Mouse (Mus musculus) stomach, embryonic 15.5 days (tissue): Measurements from ENCODE around the gene Gpsm2. TPM values are rescaled to one million over a fixed set of nuclear protein-coding genes. Genes with fewer than 3 reads are reported as not detected.
"Not testable (repeated sequence)": the region's sequence is repeated elsewhere in the genome, so short reads cannot be mapped to it uniquely, and the experiment has no call there.

Experiments
- ATAC-seq: fragments of 200-750 bp; cut with Nextera tagmentation; 2 replicates; pipeline ENCODE4 v1.8.0; 2017; ENCODE audit warnings: low read depth, moderate number of reproducible peaks, moderate TSS enrichment; ENCODE audit not compliant: insufficient read depth, low FRiP score
- H3K27ac ChIP-seq: fragments of 300-500 bp; sonication (generic); 2 replicates; pipeline ENCODE4 v1.5.1; 2015; ENCODE audit warnings: mild to moderate bottlenecking, inconsistent platforms
- H3K27me3 ChIP-seq: fragments of 300-500 bp; sonication (generic); replicated peaks from 2 replicates; pipeline ENCODE4 v1.6.1; 2015; ENCODE audit warnings: inconsistent platforms
- H3K36me3 ChIP-seq: fragments of 300-500 bp; sonication (generic); 2 replicates; pipeline ENCODE4 v1.6.1; 2015; ENCODE audit warnings: inconsistent platforms
- H3K4me1 ChIP-seq: fragments of 300-500 bp; sonication (generic); 2 replicates; pipeline ENCODE4 v1.6.1; 2015; ENCODE audit warnings: inconsistent platforms
- H3K4me2 ChIP-seq: fragments of 300-500 bp; sonication (generic); 2 replicates; pipeline ENCODE4 v1.6.1; 2015; ENCODE audit warnings: mild to moderate bottlenecking, inconsistent platforms
- H3K4me3 ChIP-seq: fragments of 300-500 bp; sonication (generic); replicated peaks from 2 replicates; pipeline ENCODE4 v1.5.1; 2015; ENCODE audit warnings: inconsistent platforms
- H3K9ac ChIP-seq: fragments of 300-500 bp; sonication (generic); 2 replicates; pipeline ENCODE4 v1.6.1; 2015; ENCODE audit warnings: inconsistent platforms
- H3K9me3 ChIP-seq: fragments of 300-500 bp; sonication (generic); 2 replicates; pipeline ENCODE4 v1.6.1; 2016; ENCODE audit warnings: inconsistent platforms
- WGBS: fragments of 180-500 bp; shearing (Covaris S2); methylation state at CpG from one replicate; pipeline ENCODE4 v1.1.7; 2015; 5-methylcytosine and 5-hydroxymethylcytosine counted together
- polyA plus RNA-seq: library from polyadenylated mRNA; unstranded; fragments of >200 nt; fragmentation: Nextera tagmentation; extraction: Ambion mirVana; gene quantifications from 2 replicates; pipeline ENCODE4 v1.2.1, GENCODE M21; 2015

Gene Gpsm2
- polyA plus RNA-seq, 1 experiment from 2014 or later = 46.2 TPM

- no peaks in the 10 kb centered on the region for H3K9me3 ChIP-seq
- H3K27ac ChIP-seq = no peak overlapping the region
- WGBS = 15% methylated on average over 9 of the region's 9 CpGs
- peak overlapping the region; percentile 20; the same call in 1 of the 2 replicates for H3K4me3 ChIP-seq
- peaks cover 5% of the 10 kb centered on the region for H3K4me1 ChIP-seq
- ATAC-seq = no peak
- no peaks in the 10 kb centered on the region for H3K36me3 ChIP-seq
- H3K4me2 ChIP-seq = peak overlapping the region; percentile 50
- H3K9ac ChIP-seq = no peak overlapping the region
- H3K27me3 ChIP-seq = no peaks in the 10 kb centered on the region
These were observed 69.1 kb downstream of the Gpsm2 start for GRCm38 (mm10) chr3:108652866-108653642.

- H3K27ac ChIP-seq, H3K36me3 ChIP-seq, H3K9me3 ChIP-seq, H3K4me3 ChIP-seq, H3K27me3 ChIP-seq, H3K4me1 ChIP-seq, ATAC-seq, H3K4me2 ChIP-seq, H3K9ac ChIP-seq: not testable (repeated sequence)
- 51% methylated on average over 5 of the region's 5 CpGs for WGBS
These were observed 74.4 kb downstream of the Gpsm2 start for GRCm38 (mm10) chr3:108647681-108648080.

- Histone ChIP-seq H3K4me2 (no peak overlapping the region), H3K4me1 (no peaks in the 10 kb centered on the region), H3K27me3 (no peaks in the 10 kb centered on the region), H3K4me3 (no peak overlapping the region), H3K36me3 (0 out of 2 replicates have a peak, but pooled peaks cover 5% of the 10 kb centered on the region), H3K9ac (no peak overlapping the region), H3K9me3 (no peaks in the 10 kb centered on the region), H3K27ac (no peak overlapping the region)
- no peak for ATAC-seq
- WGBS = 67% methylated on average over 7 of the region's 7 CpGs
These were observed 76.1 kb downstream of the Gpsm2 start for GRCm38 (mm10) chr3:108646036-108646435.

- Histone ChIP-seq H3K36me3 (0 out of 2 replicates have a peak, but pooled peaks cover 5% of the 10 kb centered on the region), H3K9me3 (no peaks in the 10 kb centered on the region), H3K4me1 (no peaks in the 10 kb centered on the region), H3K27me3 (no peaks in the 10 kb centered on the region), H3K27ac (no peak overlapping the region), H3K4me3 (no peak overlapping the region), H3K9ac (no peak overlapping the region), H3K4me2 (no peak overlapping the region)
- WGBS = 85% methylated on average over 3 of the region's 3 CpGs
- ATAC-seq = no peak
These were observed 77.3 kb downstream of the Gpsm2 start for GRCm38 (mm10) chr3:108644856-108645255.

GRCm38 (mm10) chr3:108640998-108641397 is 81.1 kb downstream of the Gpsm2 start:
- Histone ChIP-seq H3K9ac (no peak overlapping the region), H3K9me3 (no peaks in the 10 kb centered on the region), H3K4me2 (no peak overlapping the region), H3K36me3 (0 out of 2 replicates have a peak, but pooled peaks cover 5% of the 10 kb centered on the region), H3K4me3 (no peak overlapping the region), H3K27ac (no peak overlapping the region), H3K4me1 (no peaks in the 10 kb centered on the region), H3K27me3 (no peaks in the 10 kb centered on the region)
- ATAC-seq = peak; percentile 60; the same call in 1 of the 2 replicates
- 63% methylated on average over 4 of the region's 4 CpGs for WGBS

GRCm38 (mm10) chr3:108639412-108639811 is 82.7 kb downstream of the Gpsm2 start:
- Histone ChIP-seq H3K27me3 (no peaks in the 10 kb centered on the region), H3K36me3 (0 out of 2 replicates have a peak, but pooled peaks cover 2% of the 10 kb centered on the region), H3K9ac (no peak overlapping the region), H3K4me3 (no peak overlapping the region), H3K27ac (no peak overlapping the region), H3K4me1 (no peaks in the 10 kb centered on the region), H3K9me3 (no peaks in the 10 kb centered on the region), H3K4me2 (no peak overlapping the region)
- WGBS = 65% methylated on average over 4 of the region's 4 CpGs
- no peak for ATAC-seq

GRCm38 (mm10) chr3:108634761-108635160 is 87.3 kb downstream of the Gpsm2 start:
- Histone ChIP-seq H3K4me2 (no peak overlapping the region), H3K27me3 (no peaks in the 10 kb centered on the region), H3K9me3 (no peaks in the 10 kb centered on the region), H3K9ac (no peak overlapping the region), H3K4me3 (no peak overlapping the region), H3K36me3 (no peaks in the 10 kb centered on the region), H3K4me1 (no peaks in the 10 kb centered on the region), H3K27ac (no peak overlapping the region)
- 65% methylated on average over 5 of the region's 5 CpGs for WGBS
- ATAC-seq = no peak

Other genes with a start within 250 kb of the Gpsm2 start
- gene 1700013F07Rik, start 188.2 kb downstream of the Gpsm2 start, polyA plus RNA-seq = 0.41 and 0.46 TPM in 2 replicates
- gene 5330417C22Rik, start 185.8 kb downstream of the Gpsm2 start, polyA plus RNA-seq = 33.7 and 45.1 TPM in 2 replicates
- 38.3 and 40.0 TPM in 2 replicates for gene Tmem167b, start 159.8 kb downstream of the Gpsm2 start, polyA plus RNA-seq
- gene Taf13, start 150.6 kb downstream of the Gpsm2 start, polyA plus RNA-seq = 43.5 and 44.7 TPM in 2 replicates
- 10.8 and 11.6 TPM in 2 replicates for gene Wdr47, start 131.0 kb downstream of the Gpsm2 start, polyA plus RNA-seq
- gene Clcc1, start 68.4 kb downstream of the Gpsm2 start, polyA plus RNA-seq = 79.7 and 86.4 TPM in 2 replicates
- 0.17 and 0.32 TPM in 2 replicates for gene Aknad1, start 17.3 kb upstream of the Gpsm2 start, polyA plus RNA-seq
- gene Stxbp3, start 118.2 kb upstream of the Gpsm2 start, polyA plus RNA-seq = 40.3 and 42.2 TPM in 2 replicates
- gene Fndc7, start 167.7 kb upstream of the Gpsm2 start, polyA plus RNA-seq = 0.08 and 0.14 TPM in 2 replicates
- 84.5 and 88.8 TPM in 2 replicates for gene Prpf38b, start 189.4 kb upstream of the Gpsm2 start, polyA plus RNA-seq
- gene Henmt1, start 217.6 kb upstream of the Gpsm2 start, polyA plus RNA-seq = 0.41 and 0.44 TPM in 2 replicates
- 0.54 TPM in 1 of 2 replicates, not detected in the other for gene Gm9857, start 218.1 kb upstream of the Gpsm2 start, polyA plus RNA-seq